Mouse (Mus musculus): Measurements from ENCODE around the gene Scnn1b.

The Scnn1b gene

GRCm38 (mm10) chr7:121962571-121962959 lies 97.7 kb downstream of the Scnn1b start:
- DNase-seq (ENCODE audit: extremely low spot score, low read depth, low spot score), result no peak

- no peak for DNase-seq (ENCODE audit: extremely low spot score, low read depth, low spot score)
Observed at GRCm38 (mm10) chr7:121963883-121964398, 99.1 kb downstream of the Scnn1b start.

GRCm38 (mm10) chr7:121966169-121966568 lies 101.3 kb downstream of the Scnn1b start:
- DNase-seq (ENCODE audit: extremely low spot score, low read depth, low spot score), result no peak
